Mouse (Mus musculus) lung, adult 18-20 months (tissue): Measurements from ENCODE around the gene Gabbr2.

ENCODE experiments used
- DNase-seq, 2 experiments: peaks; one replicate each; pipeline ENCODE4 v3.0.0; 2022; ENCODE audit warnings: mixed read lengths in 2 of 2

The Gabbr2 gene

GRCm38 (mm10) chr4:46696467-46696866, 295.2 kb downstream of the Gabbr2 start:
- no peak for DNase-seq

GRCm38 (mm10) chr4:46690565-46690964, 301.1 kb downstream of the Gabbr2 start:
- no peak for DNase-seq

- no peak for DNase-seq
These were observed 301.7 kb downstream of the Gabbr2 start for GRCm38 (mm10) chr4:46690023-46690420.

- peak; percentile 45 to 64 for DNase-seq
These were observed 302.2 kb downstream of the Gabbr2 start for GRCm38 (mm10) chr4:46689397-46690022.

GRCm38 (mm10) chr4:46688213-46688832, 303.4 kb downstream of the Gabbr2 start:
- DNase-seq, result no peak

- DNase-seq, result no peak
These were observed 307.5 kb downstream of the Gabbr2 start for GRCm38 (mm10) chr4:46684160-46684559.

GRCm38 (mm10) chr4:46676646-46677045, 315.0 kb downstream of the Gabbr2 start:
- DNase-seq, result no peak

- no peak for DNase-seq
These were observed 315.7 kb downstream of the Gabbr2 start for GRCm38 (mm10) chr4:46675992-46676391.

- no peak for DNase-seq
These were observed 316.3 kb downstream of the Gabbr2 start for GRCm38 (mm10) chr4:46675272-46675785.

GRCm38 (mm10) chr4:46668620-46669019, 323.1 kb downstream of the Gabbr2 start:
- DNase-seq, result no peak

GRCm38 (mm10) chr4:46666420-46666819, 325.3 kb downstream of the Gabbr2 start:
- no peak for DNase-seq

- DNase-seq, result no peak
These were observed 326.3 kb downstream of the Gabbr2 start for GRCm38 (mm10) chr4:46665371-46665774.

- peak; percentile 27 to 39 for DNase-seq
These were observed 327.3 kb downstream of the Gabbr2 start for GRCm38 (mm10) chr4:46664123-46665009.

- DNase-seq, result no peak
These were observed 330.2 kb downstream of the Gabbr2 start for GRCm38 (mm10) chr4:46661433-46661832.

- DNase-seq, result no peak
These were observed 332.7 kb downstream of the Gabbr2 start for GRCm38 (mm10) chr4:46658946-46659345.

- DNase-seq, result peak; percentile 57 to 64
These were observed 334.6 kb downstream of the Gabbr2 start for GRCm38 (mm10) chr4:46657116-46657515.

GRCm38 (mm10) chr4:46655956-46656355, 335.7 kb downstream of the Gabbr2 start:
- no peak for DNase-seq

GRCm38 (mm10) chr4:46655298-46655697, 336.4 kb downstream of the Gabbr2 start:
- no peak for DNase-seq

- peak; percentile 95 for DNase-seq
These were observed 341.5 kb downstream of the Gabbr2 start, which contains the start of gene Tbc1d2 for GRCm38 (mm10) chr4:46650086-46650753. Gene Tbc1d2 (minus strand): TSS chr4:46650209.

- DNase-seq, result no peak
These were observed 342.5 kb downstream of the Gabbr2 start for GRCm38 (mm10) chr4:46649161-46649560.

GRCm38 (mm10) chr4:46643676-46644112, 348.0 kb downstream of the Gabbr2 start:
- no peak for DNase-seq

- peak; percentile 51 to 71 for DNase-seq
These were observed 348.6 kb downstream of the Gabbr2 start for GRCm38 (mm10) chr4:46642924-46643675.
